Mouse (Mus musculus): ENCODE results near the gene Gm42517. TPM values are rescaled to one million over a fixed set of nuclear protein-coding genes. Genes with fewer than 3 reads are reported as not detected.

Gm42517 gene
- not detected for polyA plus RNA-seq (2015; fragmentation: Illumina TruSeq; extraction: RNeasy Lipid Tissue Mini Kit (QIAGEN cat#74804); ENCODE audit: insufficient read depth, low replicate concordance)

DNA sequence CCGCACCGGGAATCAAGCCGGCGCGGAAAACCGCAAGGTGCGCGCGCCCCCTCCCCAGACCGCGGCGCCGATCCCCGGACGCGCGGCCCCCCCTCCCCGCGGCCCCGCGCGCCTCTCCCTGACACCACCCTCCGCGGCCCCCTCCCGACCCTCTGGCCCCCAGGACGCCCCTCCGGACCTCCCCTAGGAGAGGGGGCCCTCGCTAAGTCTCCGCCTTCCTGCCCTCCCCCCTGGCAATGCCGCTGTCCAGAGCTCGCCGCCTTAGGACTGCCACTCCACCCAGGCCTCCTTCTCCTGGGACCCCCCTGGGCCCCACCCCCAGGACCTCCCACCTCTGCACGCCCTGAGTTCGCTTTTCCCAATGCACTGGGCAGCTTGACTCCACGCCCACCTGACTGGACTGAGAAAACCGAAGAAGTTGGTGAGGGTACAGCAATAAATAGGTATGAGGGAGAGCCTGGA lies at the start of gene Gm42517:
Gm42517 (minus strand) TSS at position 52 of the 462 bp plus-strand sequence.

GRCm38 (mm10) chr5:108388201-108388600 lies 20.5 kb upstream of the Gm42517 start, which contains the start of gene Pde6b:
Pde6b (plus strand) TSS chr5:108388391.

Other genes with a start within 250 kb of the Gm42517 start
- 62.4 TPM for gene Tmed5, start 235.3 kb downstream of the Gm42517 start, polyA plus RNA-seq (2015; fragmentation: Illumina TruSeq; extraction: RNeasy Lipid Tissue Mini Kit (QIAGEN cat#74804); ENCODE audit: insufficient read depth, low replicate concordance)
- 2.1 TPM for gene Ccdc18, start 235.0 kb downstream of the Gm42517 start, polyA plus RNA-seq (2015; fragmentation: Illumina TruSeq; extraction: RNeasy Lipid Tissue Mini Kit (QIAGEN cat#74804); ENCODE audit: insufficient read depth, low replicate concordance)
- gene Dr1, start 99.0 kb downstream of the Gm42517 start, polyA plus RNA-seq (2015; fragmentation: Illumina TruSeq; extraction: RNeasy Lipid Tissue Mini Kit (QIAGEN cat#74804); ENCODE audit: insufficient read depth, low replicate concordance), result 65.8 TPM
- gene Pigg, start 55.3 kb downstream of the Gm42517 start, polyA plus RNA-seq (2015; fragmentation: Illumina TruSeq; extraction: RNeasy Lipid Tissue Mini Kit (QIAGEN cat#74804); ENCODE audit: insufficient read depth, low replicate concordance), result 6.3 TPM
- not detected for gene Pde6b, start 20.5 kb upstream of the Gm42517 start, polyA plus RNA-seq (2015; fragmentation: Illumina TruSeq; extraction: RNeasy Lipid Tissue Mini Kit (QIAGEN cat#74804); ENCODE audit: insufficient read depth, low replicate concordance)
- gene Atp5k, start 66.5 kb upstream of the Gm42517 start, polyA plus RNA-seq (2015; fragmentation: Illumina TruSeq; extraction: RNeasy Lipid Tissue Mini Kit (QIAGEN cat#74804); ENCODE audit: insufficient read depth, low replicate concordance), result 237 TPM
- 3.4 TPM for gene Mfsd7a, start 81.0 kb upstream of the Gm42517 start, polyA plus RNA-seq (2015; fragmentation: Illumina TruSeq; extraction: RNeasy Lipid Tissue Mini Kit (QIAGEN cat#74804); ENCODE audit: insufficient read depth, low replicate concordance)
- 15.6 TPM for gene Pcgf3, start 93.3 kb upstream of the Gm42517 start, polyA plus RNA-seq (2015; fragmentation: Illumina TruSeq; extraction: RNeasy Lipid Tissue Mini Kit (QIAGEN cat#74804); ENCODE audit: insufficient read depth, low replicate concordance)
- gene Cplx1, start 182.1 kb upstream of the Gm42517 start, polyA plus RNA-seq (2015; fragmentation: Illumina TruSeq; extraction: RNeasy Lipid Tissue Mini Kit (QIAGEN cat#74804); ENCODE audit: insufficient read depth, low replicate concordance), result not detected

Data from spleen, adult 10 weeks (tissue).